Mouse (Mus musculus) liver, embryonic 13.5 days (tissue): ENCODE data around the gene Uqcc1. TPM values are rescaled to one million over a fixed set of nuclear protein-coding genes. Genes with fewer than 3 reads are reported as not detected.
"Not testable (repeated sequence)": the region's sequence is repeated elsewhere in the genome, so short reads cannot be mapped to it uniquely, and the experiment has no call there.

Source experiments
- ATAC-seq: fragments of 200-750 bp; cut with Nextera tagmentation; 2 replicates; pipeline ENCODE4 v1.8.0; 2017; ENCODE audit warnings: low read depth, mild to moderate bottlenecking, moderate number of reproducible peaks, moderate library complexity
- DNase-seq: peaks from one replicate; pipeline ENCODE4 v3.0.0; 2022
- H3K27ac ChIP-seq: fragments of 300-500 bp; sonication (generic); 2 replicates; pipeline ENCODE4 v1.5.1; 2015; ENCODE audit warnings: moderate library complexity, mild to moderate bottlenecking, inconsistent platforms
- H3K27me3 ChIP-seq: fragments of 300-500 bp; sonication (generic); 2 replicates; pipeline ENCODE4 v1.6.1; 2015; ENCODE audit warnings: mild to moderate bottlenecking, inconsistent platforms
- H3K36me3 ChIP-seq: fragments of 300-500 bp; sonication (generic); 2 replicates; pipeline ENCODE4 v1.6.1; 2015; ENCODE audit warnings: mild to moderate bottlenecking, inconsistent platforms
- H3K4me1 ChIP-seq: fragments of 300-500 bp; sonication (generic); replicated peaks from 2 replicates; pipeline ENCODE4 v1.6.1; 2015; ENCODE audit warnings: inconsistent platforms
- H3K4me2 ChIP-seq: fragments of 300-500 bp; sonication (generic); 2 replicates; pipeline ENCODE4 v1.6.1; 2015; ENCODE audit warnings: inconsistent platforms, mild to moderate bottlenecking, moderate library complexity
- H3K4me3 ChIP-seq: fragments of 300-500 bp; sonication (generic); replicated peaks from 2 replicates; pipeline ENCODE4 v1.5.1; 2015; ENCODE audit warnings: mild to moderate bottlenecking, inconsistent platforms
- H3K9ac ChIP-seq: fragments of 300-500 bp; sonication (generic); 2 replicates; pipeline ENCODE4 v1.6.1; 2015; ENCODE audit warnings: mild to moderate bottlenecking, inconsistent platforms
- H3K9me3 ChIP-seq: fragments of 300-500 bp; sonication (generic); replicated peaks from 2 replicates; pipeline ENCODE4 v1.6.1; 2016; ENCODE audit warnings: inconsistent platforms
- WGBS: fragments of 180-500 bp; shearing (Covaris S2); methylation state at CpG from one replicate; pipeline ENCODE4 v1.1.7; 2015; ENCODE audit not compliant: insufficient replicate concordance; 5-methylcytosine and 5-hydroxymethylcytosine counted together
- polyA plus RNA-seq: library from polyadenylated mRNA; unstranded; fragments of >200 nt; fragmentation: Nextera tagmentation; extraction: Ambion mirVana; gene quantifications from 2 replicates; pipeline ENCODE4 v1.2.1, GENCODE M21; 2015

The Uqcc1 gene
- polyA plus RNA-seq, 1 experiment from 2014 or later, result 49.5 TPM

- Histone ChIP-seq H3K27me3 (no peaks in the 10 kb centered on the region), H3K4me1 (peaks cover 17% of the 10 kb centered on the region), H3K36me3 (peaks cover 77% of the 10 kb centered on the region), H3K27ac (peak overlapping the region; percentile 2; the same call in 1 of the 2 replicates), H3K4me3 (no peak overlapping the region), H3K9ac (no peak overlapping the region), H3K4me2 (no peak overlapping the region), H3K9me3 (no peaks in the 10 kb centered on the region)
- no peak for DNase-seq
- ATAC-seq, result no peak
- 78% methylated on average over 7 of the region's 7 CpGs for WGBS
Measured at GRCm38 (mm10) chr2:155850120-155850519, 80.0 kb downstream of the Uqcc1 start.

- peak; percentile 79 for ATAC-seq
- Histone ChIP-seq H3K4me2 (no peak overlapping the region), H3K36me3 (peaks cover 78% of the 10 kb centered on the region), H3K9ac (no peak overlapping the region), H3K27me3 (no peaks in the 10 kb centered on the region), H3K4me3 (no peak overlapping the region), H3K9me3 (no peaks in the 10 kb centered on the region), H3K4me1 (peaks cover 17% of the 10 kb centered on the region), H3K27ac (peak overlapping the region; percentile 2)
- no peak for DNase-seq
- 26% methylated on average over 7 of the region's 7 CpGs for WGBS
Measured at GRCm38 (mm10) chr2:155849464-155849863, 80.6 kb downstream of the Uqcc1 start.

- H3K36me3 ChIP-seq, result peaks cover 70% of the 10 kb centered on the region
- DNase-seq (peak; percentile 61), ATAC-seq (0 out of 2 replicates have a peak, but pooled peaks have one; percentile 18)
- H3K4me2 ChIP-seq, result no peak overlapping the region
- 34% methylated on average over 6 of the region's 6 CpGs for WGBS
- H3K9me3 ChIP-seq, result no peaks in the 10 kb centered on the region
- H3K9ac ChIP-seq, result no peak overlapping the region
- H3K4me3 ChIP-seq, result no peak overlapping the region
- peaks cover 17% of the 10 kb centered on the region for H3K4me1 ChIP-seq
- no peak overlapping the region for H3K27ac ChIP-seq
- H3K27me3 ChIP-seq, result no peaks in the 10 kb centered on the region
Measured at GRCm38 (mm10) chr2:155848291-155848690, 81.8 kb downstream of the Uqcc1 start.

GRCm38 (mm10) chr2:155846930-155847329 lies 83.2 kb downstream of the Uqcc1 start:
- DNase-seq (no peak), ATAC-seq (no peak)
- peaks cover 62% of the 10 kb centered on the region for H3K36me3 ChIP-seq
- no peak overlapping the region for H3K9ac ChIP-seq
- no peaks in the 10 kb centered on the region for H3K9me3 ChIP-seq
- no peak overlapping the region for H3K4me3 ChIP-seq
- no peak overlapping the region for H3K27ac ChIP-seq
- H3K27me3 ChIP-seq, result no peaks in the 10 kb centered on the region
- 82% methylated on average over 8 of the region's 8 CpGs for WGBS
- peaks cover 17% of the 10 kb centered on the region for H3K4me1 ChIP-seq
- H3K4me2 ChIP-seq, result no peak overlapping the region

GRCm38 (mm10) chr2:155838961-155839360 lies 91.1 kb downstream of the Uqcc1 start:
- ATAC-seq (no peak), DNase-seq (no peak)
- Histone ChIP-seq H3K4me1 (no peaks in the 10 kb centered on the region), H3K27me3 (peaks cover 13% of the 10 kb centered on the region; the same call in 1 of the 2 replicates), H3K9me3 (no peaks in the 10 kb centered on the region), H3K36me3 (no peaks in the 10 kb centered on the region), H3K4me3 (no peak overlapping the region), H3K9ac (no peak overlapping the region), H3K27ac (no peak overlapping the region), H3K4me2 (no peak overlapping the region)
- WGBS, result 62% methylated on average over 4 of the region's 4 CpGs

GRCm38 (mm10) chr2:155837961-155838360 lies 92.1 kb downstream of the Uqcc1 start:
- Histone ChIP-seq H3K4me3 (no peak overlapping the region), H3K27me3 (peaks cover 13% of the 10 kb centered on the region; the same call in 1 of the 2 replicates), H3K4me2 (no peak overlapping the region), H3K9me3 (no peaks in the 10 kb centered on the region), H3K27ac (no peak overlapping the region), H3K36me3 (no peaks in the 10 kb centered on the region), H3K9ac (no peak overlapping the region), H3K4me1 (no peaks in the 10 kb centered on the region)
- DNase-seq (no peak), ATAC-seq (no peak)
- WGBS, result 66% methylated on average over 3 of the region's 3 CpGs

- no peak within 1 kb of the TSS for H3K4me3 ChIP-seq
- ATAC-seq, result no peak
- 64% methylated on average over 9 of the region's 9 CpGs for WGBS
Measured at GRCm38 (mm10) chr2:155834732-155835131, 95.4 kb downstream of the Uqcc1 start, which contains the start of gene Fam83c. Gene Fam83c (minus strand): TSS chr2:155834854.

GRCm38 (mm10) chr2:155832087-155832486 lies 98.0 kb downstream of the Uqcc1 start:
- not testable (repeated sequence) for H3K9me3 ChIP-seq, H3K4me2 ChIP-seq, H3K27me3 ChIP-seq, ATAC-seq, DNase-seq, H3K9ac ChIP-seq, H3K4me3 ChIP-seq, H3K36me3 ChIP-seq, H3K27ac ChIP-seq
- 44% methylated on average over 1 of the region's 1 CpGs for WGBS
- H3K4me1 ChIP-seq, result peaks cover 14% of the 10 kb centered on the region

More at GRCm38 (mm10) chr2:155834732-155835131, 95.4 kb downstream of the Uqcc1 start, which contains the start of gene Fam83c:
- Histone ChIP-seq H3K9me3 (no peaks in the 10 kb centered on the region), H3K4me2 (no peak within 1 kb of the TSS), H3K27ac (no peak within 1 kb of the TSS), H3K27me3 (0 out of 2 replicates have a peak, but pooled peaks cover 10% of the 10 kb centered on the region), H3K36me3 (no peaks in the 10 kb centered on the region), H3K9ac (no peak within 1 kb of the TSS), H3K4me1 (0 out of 2 replicates have a peak, but pooled peaks cover 3% of the 10 kb centered on the region)
- DNase-seq, result no peak

- WGBS, result 44% methylated on average over 9 of the region's 9 CpGs
- Histone ChIP-seq H3K27ac (no peak overlapping the region), H3K4me3 (no peak overlapping the region), H3K9ac (no peak overlapping the region), H3K4me1 (peaks cover 18% of the 10 kb centered on the region), H3K4me2 (no peak overlapping the region), H3K36me3 (no peaks in the 10 kb centered on the region), H3K27me3 (0 out of 2 replicates have a peak, but pooled peaks cover 10% of the 10 kb centered on the region), H3K9me3 (no peaks in the 10 kb centered on the region)
- DNase-seq, result no peak
- no peak for ATAC-seq
Measured at GRCm38 (mm10) chr2:155831302-155831701, 98.8 kb downstream of the Uqcc1 start.

GRCm38 (mm10) chr2:155830841-155831240 lies 99.3 kb downstream of the Uqcc1 start:
- DNase-seq (no peak), ATAC-seq (no peak)
- H3K9me3 ChIP-seq, result no peaks in the 10 kb centered on the region
- peaks cover 18% of the 10 kb centered on the region for H3K4me1 ChIP-seq
- 0 out of 2 replicates have a peak, but pooled peaks cover 10% of the 10 kb centered on the region for H3K27me3 ChIP-seq
- no peak overlapping the region for H3K9ac ChIP-seq
- H3K27ac ChIP-seq, result no peak overlapping the region
- H3K36me3 ChIP-seq, result no peaks in the 10 kb centered on the region
- no peak overlapping the region for H3K4me3 ChIP-seq
- 83% methylated on average over 8 of the region's 8 CpGs for WGBS
- H3K4me2 ChIP-seq, result no peak overlapping the region

- peak within 1 kb of the TSS; percentile 86 for H3K4me2 ChIP-seq
- H3K27me3 ChIP-seq, result no peaks in the 10 kb centered on the region
- peak within 1 kb of the TSS; percentile 88 for H3K27ac ChIP-seq
Measured at GRCm38 (mm10) chr2:155826630-155827424, 103.3 kb downstream of the Uqcc1 start, which contains the start of gene Eif6. Gene Eif6 (minus strand): TSS chr2:155826925.

More at GRCm38 (mm10) chr2:155826630-155827424, 103.3 kb downstream of the Uqcc1 start, which contains the start of gene Eif6:
- Histone ChIP-seq H3K4me3 (peak within 1 kb of the TSS; percentile 85), H3K9me3 (no peaks in the 10 kb centered on the region), H3K4me1 (peaks cover 28% of the 10 kb centered on the region), H3K9ac (peak within 1 kb of the TSS; percentile 88), H3K36me3 (peaks cover 24% of the 10 kb centered on the region)
- WGBS, result 1% methylated on average over 27 of the region's 27 CpGs
- ATAC-seq (peak; percentile 91), DNase-seq (peak; percentile 71)
